Mouse (Mus musculus) liver, adult 2 months (tissue): ENCODE results near the gene Adcy6. TPM values are rescaled to one million over a fixed set of nuclear protein-coding genes. Genes with fewer than 3 reads are reported as not detected.

Source experiments
- DNase-seq: peaks from one replicate; pipeline ENCODE4 v3.0.0-alpha.2; 2011; ENCODE audit warnings: low read depth, low spot score; ENCODE audit errors: extremely low read depth
- H3K27ac ChIP-seq: fragments of 200-500 bp; replicated peaks from 2 replicates; pipeline ENCODE4 v1.5.1; 2012; ENCODE audit warnings: low read depth, mild to moderate bottlenecking, control low read depth, inconsistent platforms, low read length; ENCODE audit not compliant: insufficient read depth
- H3K27me3 ChIP-seq: fragments of 200-500 bp; 2 replicates; pipeline ENCODE4 v1.6.1; 2012; ENCODE audit warnings: mild to moderate bottlenecking, moderate library complexity, low read length, inconsistent platforms; ENCODE audit not compliant: control insufficient read depth, insufficient read depth
- H3K36me3 ChIP-seq: fragments of 200-500 bp; 2 replicates; pipeline ENCODE4 v1.6.1; 2012; ENCODE audit warnings: low read length, inconsistent platforms; ENCODE audit not compliant: control insufficient read depth, insufficient read depth
- H3K4me1 ChIP-seq: fragments of 200-500 bp; 2 replicates; pipeline ENCODE4 v1.6.1; 2011; ENCODE audit warnings: low read length; ENCODE audit not compliant: control insufficient read depth, insufficient read depth
- H3K4me3 ChIP-seq: fragments of 200-500 bp; 2 replicates; pipeline ENCODE4 v1.5.1; 2011; ENCODE audit warnings: low read depth, mild to moderate bottlenecking, control low read depth, low read length, moderate library complexity; ENCODE audit not compliant: insufficient read depth
- H3K79me2 ChIP-seq: fragments of 200-500 bp; 2 replicates; pipeline ENCODE4 v1.6.1; 2012; ENCODE audit warnings: inconsistent platforms, mild to moderate bottlenecking, low read length, moderate library complexity; ENCODE audit not compliant: control insufficient read depth, insufficient read depth
- H3K9ac ChIP-seq: fragments of 200-500 bp; 2 replicates; pipeline ENCODE4 v1.6.1; 2012; ENCODE audit warnings: low read depth, mild to moderate bottlenecking, control low read depth, inconsistent platforms, low read length
- CTCF ChIP-seq: fragments of 200-500 bp; IDR thresholded peaks from 2 replicates; pipeline ENCODE4 v1.5.1; 2011; ENCODE audit warnings: low read depth, low read length, control low read depth
- POLR2A ChIP-seq: fragments of 200-500 bp; IDR thresholded peaks from 2 replicates; pipeline ENCODE4 v1.6.1; 2011; ENCODE audit warnings: low read length, control low read depth; ENCODE audit not compliant: insufficient read depth; ENCODE audit errors: extremely low read depth
- WGBS: fragments of 180-500 bp; shearing (Covaris S2); methylation state at CpG from one replicate; pipeline ENCODE4 v1.1.7; 2018; 5-methylcytosine and 5-hydroxymethylcytosine counted together
- polyA plus RNA-seq: library from polyadenylated mRNA; depleted of rRNA; stranded (reverse); fragments of >200 nt; gene quantifications from 2 replicates; pipeline ENCODE4 v1.2.3, GENCODE M21; 2012; rRNA removed
- total RNA-seq: library from RNA; depleted of rRNA; stranded (reverse); fragments of >200 nt; gene quantifications from 2 replicates; pipeline ENCODE4 v1.2.3, GENCODE M21; 2014; rRNA removed

Gene Adcy6
- total RNA-seq (8.9 and 11.8 TPM in 2 replicates), polyA plus RNA-seq (13.7 and 16.3 TPM in 2 replicates)

DNA sequence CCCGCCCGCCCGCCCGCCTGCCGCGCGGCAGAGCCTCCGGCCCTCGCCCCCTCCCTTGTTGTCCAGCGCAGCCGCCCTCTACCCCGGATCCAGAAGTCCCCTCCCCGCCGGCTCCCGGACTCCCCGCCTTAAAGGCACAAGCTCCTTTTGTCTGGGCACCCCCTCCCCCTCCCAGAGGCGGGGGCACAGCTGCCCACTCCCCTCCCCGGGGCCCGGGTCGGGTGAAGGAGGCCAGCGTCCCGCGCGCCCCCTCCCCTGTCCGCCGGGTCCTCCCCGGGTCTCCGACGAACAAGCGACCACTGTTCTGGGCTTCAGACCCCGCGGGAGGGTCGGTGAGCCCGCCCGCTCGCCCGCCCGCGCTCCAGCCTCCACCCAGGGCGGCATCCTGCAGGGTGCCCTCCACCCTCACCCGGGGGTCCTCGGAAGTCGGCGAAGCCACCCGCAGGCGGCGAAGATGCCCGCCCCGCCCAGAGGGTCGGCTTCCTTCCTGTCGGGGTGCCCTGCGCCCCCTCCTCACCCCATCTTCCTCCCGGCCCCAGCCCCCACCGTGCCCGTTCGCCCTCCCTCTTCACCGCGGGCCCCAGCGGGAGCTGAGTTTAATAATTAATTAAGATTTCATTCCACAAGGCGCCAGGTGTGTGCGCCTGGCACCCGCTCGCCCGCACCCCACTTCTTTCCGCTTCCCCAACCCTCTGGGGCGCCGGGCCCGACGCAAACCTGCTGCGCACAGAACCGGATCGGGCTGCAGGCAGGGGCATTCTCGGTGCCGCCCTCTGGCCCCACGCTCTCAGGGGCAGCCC lies at the start of gene Adcy6:
Gene Adcy6 (minus strand): TSS at position 746 of the 800 bp plus-strand sequence.
- no peaks in the 10 kb centered on the region for H3K36me3 ChIP-seq
- WGBS: 2% methylated on average over 70 of the region's 75 CpGs
- peak within 1 kb of the TSS; percentile 76 for H3K9ac ChIP-seq
- DNase-seq: peak; percentile 63
- TF ChIP-seq CTCF (no peak), POLR2A (0 out of 2 replicates have a peak, but pooled peaks have one; percentile 6)
- peak within 1 kb of the TSS; percentile 87 for H3K4me3 ChIP-seq
- no peaks in the 10 kb centered on the region; the same call in 1 of the 2 replicates for H3K79me2 ChIP-seq
- H3K27me3 ChIP-seq: no peaks in the 10 kb centered on the region
- H3K4me1 ChIP-seq: peaks cover 5% of the 10 kb centered on the region; the same call in 1 of the 2 replicates
- peak within 1 kb of the TSS; percentile 75 for H3K27ac ChIP-seq

DNA sequence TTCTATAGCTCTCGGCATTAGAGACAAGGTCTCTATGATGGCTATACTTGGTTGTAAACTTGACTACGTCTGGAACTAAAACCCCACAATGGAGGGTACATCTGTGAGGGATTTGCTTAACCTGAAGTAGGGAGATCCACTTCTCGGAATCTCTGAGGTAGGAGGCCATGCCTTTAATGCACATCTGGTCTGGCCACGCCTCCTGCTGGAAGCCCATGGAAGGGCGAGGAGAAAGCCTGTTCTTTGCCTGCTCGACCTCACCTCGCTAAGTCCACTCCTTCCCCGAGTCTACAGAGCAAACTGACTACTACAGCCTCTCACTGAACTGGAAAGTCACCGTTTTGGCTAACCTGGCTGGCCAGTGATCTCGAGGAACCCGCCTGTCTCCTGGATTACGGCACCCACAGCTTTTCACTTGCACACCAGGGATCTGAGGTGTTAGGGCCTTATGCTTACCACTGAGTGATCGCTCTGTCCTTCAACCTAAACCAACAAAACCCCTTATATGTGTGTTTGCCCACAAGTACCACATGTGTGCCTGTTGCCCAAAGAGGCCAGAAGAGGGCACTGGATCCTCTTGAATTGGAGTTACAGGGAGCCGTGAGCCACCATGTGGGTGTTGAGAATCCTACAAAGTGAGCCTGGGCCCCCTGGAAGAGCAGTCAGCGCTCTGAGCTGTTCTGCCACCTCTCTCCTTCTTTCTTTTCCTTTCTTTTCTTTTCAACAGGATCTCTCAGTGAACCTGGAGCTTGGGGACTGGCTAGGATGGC lies 47.3 kb upstream of the Adcy6 start:
- Histone ChIP-seq H3K79me2 (peaks cover 7% of the 10 kb centered on the region; the same call in 1 of the 2 replicates), H3K36me3 (peaks cover 18% of the 10 kb centered on the region; the same call in 1 of the 2 replicates), H3K9ac (no peak overlapping the region), H3K27ac (no peak overlapping the region), H3K4me3 (no peak overlapping the region), H3K27me3 (no peaks in the 10 kb centered on the region), H3K4me1 (peaks cover 2% of the 10 kb centered on the region; the same call in 1 of the 2 replicates)
- whole genome bisulfite sequencing: 93% methylated on average over 15 of the region's 15 CpGs
- TF ChIP-seq CTCF (0 out of 2 replicates have a peak, but pooled peaks have one; percentile 11), POLR2A (no peak)
- DNase-seq: no peak

DNA sequence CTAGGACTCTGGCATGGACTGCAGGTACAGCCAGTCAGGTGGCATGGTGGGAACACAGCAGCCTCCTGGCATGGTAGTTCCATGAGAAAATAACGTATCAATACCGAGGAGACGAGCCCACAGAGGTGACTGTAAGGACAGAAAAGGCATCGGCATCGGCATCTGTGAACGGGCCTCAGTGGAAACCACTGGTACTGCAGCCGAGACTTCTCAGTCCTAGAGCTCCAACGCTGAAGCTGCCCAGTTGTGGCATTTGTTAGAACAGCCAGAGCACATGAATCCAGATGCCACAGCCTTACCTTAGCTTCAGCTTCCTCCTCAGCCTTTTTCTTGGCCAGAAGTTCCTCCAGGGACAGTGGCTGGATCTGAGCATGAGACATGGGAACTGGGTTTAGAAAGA lies 42.3 kb upstream of the Adcy6 start:
- whole genome bisulfite sequencing: 94% methylated on average over 8 of the region's 8 CpGs
- TF ChIP-seq POLR2A (no peak), CTCF (no peak)
- no peak for DNase-seq
- no peaks in the 10 kb centered on the region for H3K79me2 ChIP-seq
- no peaks in the 10 kb centered on the region for H3K27me3 ChIP-seq
- H3K9ac ChIP-seq: no peak overlapping the region
- no peak overlapping the region for H3K27ac ChIP-seq
- H3K4me3 ChIP-seq: no peak overlapping the region
- H3K36me3 ChIP-seq: peaks cover 40% of the 10 kb centered on the region; the same call in 1 of the 2 replicates
- H3K4me1 ChIP-seq: no peaks in the 10 kb centered on the region

DNA sequence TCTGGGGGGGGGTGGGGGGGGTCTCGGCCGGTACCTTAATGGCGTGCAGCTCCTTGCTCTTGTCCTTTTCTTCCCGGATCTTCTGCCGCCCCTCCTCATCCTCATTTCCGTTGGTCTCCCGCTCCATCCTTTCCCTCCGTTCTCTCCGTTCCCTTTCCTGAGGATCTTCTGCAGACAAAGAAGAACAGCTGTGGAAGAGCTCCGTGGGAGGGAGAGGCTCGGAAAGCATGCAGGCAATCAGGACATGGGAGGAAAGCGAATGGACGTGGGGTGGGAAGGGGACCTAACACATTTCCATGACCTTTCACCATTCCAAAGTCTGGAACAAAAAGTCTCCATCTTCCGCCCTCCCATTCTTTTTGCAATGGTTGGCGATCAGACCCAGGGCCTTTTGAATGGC lies 41.6 kb upstream of the Adcy6 start:
- no peak for DNase-seq
- H3K4me1 ChIP-seq: no peaks in the 10 kb centered on the region
- no peak overlapping the region for H3K27ac ChIP-seq
- TF ChIP-seq CTCF: no peak
- 93% methylated on average over 15 of the region's 15 CpGs for WGBS
- no peak overlapping the region for H3K9ac ChIP-seq
- no peak overlapping the region for H3K4me3 ChIP-seq
- no peaks in the 10 kb centered on the region for H3K27me3 ChIP-seq
- H3K79me2 ChIP-seq: no peaks in the 10 kb centered on the region
- peaks cover 35% of the 10 kb centered on the region; the same call in 1 of the 2 replicates for H3K36me3 ChIP-seq

DNA sequence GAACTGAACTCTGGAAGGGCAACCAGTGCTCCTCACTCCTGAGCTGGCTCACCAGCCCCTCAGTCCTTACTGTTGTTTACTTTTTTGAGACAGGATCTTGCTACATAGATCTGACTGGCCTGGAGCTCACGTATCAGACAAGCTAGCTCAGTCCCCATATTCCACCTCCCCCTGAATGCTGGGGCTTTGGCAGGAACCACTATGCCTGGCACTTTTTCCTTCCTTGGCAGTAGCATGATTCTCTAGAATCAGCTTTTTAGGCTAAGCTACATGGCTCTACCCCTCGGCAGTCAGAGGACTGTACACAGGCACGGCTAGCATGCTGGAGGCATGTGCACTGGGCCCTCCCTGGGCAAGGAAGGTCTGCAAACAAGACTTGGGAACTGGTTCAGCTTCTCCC lies 38.2 kb upstream of the Adcy6 start:
- TF ChIP-seq POLR2A (no peak), CTCF (no peak)
- H3K9ac ChIP-seq: no peak overlapping the region
- no peak overlapping the region for H3K4me3 ChIP-seq
- no peak for DNase-seq
- H3K36me3 ChIP-seq: peaks cover 34% of the 10 kb centered on the region; the same call in 1 of the 2 replicates
- WGBS: 90% methylated on average over 3 of the region's 3 CpGs
- H3K27ac ChIP-seq: no peak overlapping the region
- H3K27me3 ChIP-seq: no peaks in the 10 kb centered on the region
- no peaks in the 10 kb centered on the region for H3K4me1 ChIP-seq
- H3K79me2 ChIP-seq: no peaks in the 10 kb centered on the region
